Mouse (Mus musculus) megakaryocyte progenitor cell, adult 5-6 weeks (primary cell): ENCODE results near the gene Nav2. TPM values are rescaled to one million over a fixed set of nuclear protein-coding genes. Genes with fewer than 3 reads are reported as not detected.
A peak's percentile ranks its signal among the peaks of the same experiment; 100 is the strongest.

Source experiments
- ATAC-seq: replicated peaks from 2 replicates; pipeline ENCODE4 v1.8.0; 2016; ENCODE audit warnings: mild to moderate bottlenecking, moderate TSS enrichment, inconsistent platforms; ENCODE audit not compliant: poor library complexity
- total RNA-seq, 2 experiments: library from RNA; stranded (forward) in 1 of 2; stranded (reverse) in 1 of 2; fragments of 157-497, 149-512 nt in 1 of 2; fragments of 200-1000 nt in 1 of 2; gene quantifications; 2 replicates each; pipeline versions ENCODE4 v1.2.3 to v1.2.4; 2015 to 2017

Gene Nav2
- total RNA-seq, 2 experiments from 2014 or later: 16.4 to 27.0 TPM

DNA sequence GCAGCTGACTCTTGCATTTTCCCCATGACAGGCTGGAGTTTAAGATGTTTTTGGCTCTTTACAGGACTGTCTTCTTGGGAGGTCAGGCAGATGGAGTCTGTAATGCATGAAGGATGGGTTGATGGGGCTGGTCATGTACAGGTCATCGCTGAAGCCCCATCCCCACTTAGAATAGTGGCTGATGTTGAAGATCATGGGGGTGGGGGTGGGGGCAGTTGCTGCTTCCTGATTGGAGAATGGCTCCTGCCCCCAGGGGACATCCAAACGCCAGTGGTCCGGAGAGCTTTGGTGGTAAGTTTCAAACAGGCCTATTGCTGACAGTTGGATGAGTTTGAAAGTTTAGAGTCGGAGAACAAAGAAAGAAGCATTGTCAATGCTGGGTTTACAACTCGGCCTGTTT is 333.7 kb downstream of the Nav2 start:
- no peak for ATAC-seq

GRCm38 (mm10) chr7:49243079-49243478 is 334.6 kb downstream of the Nav2 start:
- ATAC-seq: no peak

DNA sequence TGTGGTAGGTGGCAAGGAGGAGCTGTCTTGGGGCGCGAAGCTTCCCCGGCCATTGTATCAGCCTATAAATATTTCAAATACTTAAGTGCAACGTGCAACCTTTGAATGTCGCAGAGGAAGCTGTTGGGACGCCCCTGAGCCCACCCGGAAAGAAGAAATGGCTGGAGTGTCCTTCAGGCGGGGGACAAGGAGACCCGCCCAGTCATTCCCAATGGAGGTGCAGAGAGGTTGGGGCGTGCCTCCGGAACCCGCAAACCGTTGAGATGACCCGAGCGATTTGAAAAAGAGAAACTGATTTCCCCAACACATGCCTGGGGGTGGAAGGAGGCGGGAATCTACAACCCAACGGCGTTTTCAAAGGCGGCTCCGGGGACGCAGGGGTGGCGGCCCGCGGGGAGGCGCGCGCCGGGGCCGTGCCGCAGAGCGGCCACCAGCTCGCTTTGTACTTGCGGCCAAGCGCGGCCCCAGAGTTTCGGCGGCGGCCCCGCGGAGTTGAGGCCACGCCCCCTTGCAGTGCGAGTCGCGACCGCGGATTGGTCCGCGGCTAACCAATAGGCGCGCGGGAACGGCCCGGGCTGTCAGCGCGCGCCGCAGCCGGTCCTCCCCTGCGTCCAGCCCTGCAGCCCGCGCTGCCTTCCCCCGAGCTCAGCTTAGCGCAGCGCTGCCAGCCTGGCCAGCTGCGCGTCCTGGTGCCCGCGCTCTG is 337.2 kb downstream of the Nav2 start:
- peak; percentile 77 for ATAC-seq

GRCm38 (mm10) chr7:49246240-49246578 is 337.7 kb downstream of the Nav2 start:
- peak; percentile 5; the same call in 1 of the 2 replicates for ATAC-seq

- no peak for ATAC-seq
These were observed 338.3 kb downstream of the Nav2 start for GRCm38 (mm10) chr7:49246584-49247481.

GRCm38 (mm10) chr7:49247744-49248331 is 339.3 kb downstream of the Nav2 start:
- no peak for ATAC-seq

DNA sequence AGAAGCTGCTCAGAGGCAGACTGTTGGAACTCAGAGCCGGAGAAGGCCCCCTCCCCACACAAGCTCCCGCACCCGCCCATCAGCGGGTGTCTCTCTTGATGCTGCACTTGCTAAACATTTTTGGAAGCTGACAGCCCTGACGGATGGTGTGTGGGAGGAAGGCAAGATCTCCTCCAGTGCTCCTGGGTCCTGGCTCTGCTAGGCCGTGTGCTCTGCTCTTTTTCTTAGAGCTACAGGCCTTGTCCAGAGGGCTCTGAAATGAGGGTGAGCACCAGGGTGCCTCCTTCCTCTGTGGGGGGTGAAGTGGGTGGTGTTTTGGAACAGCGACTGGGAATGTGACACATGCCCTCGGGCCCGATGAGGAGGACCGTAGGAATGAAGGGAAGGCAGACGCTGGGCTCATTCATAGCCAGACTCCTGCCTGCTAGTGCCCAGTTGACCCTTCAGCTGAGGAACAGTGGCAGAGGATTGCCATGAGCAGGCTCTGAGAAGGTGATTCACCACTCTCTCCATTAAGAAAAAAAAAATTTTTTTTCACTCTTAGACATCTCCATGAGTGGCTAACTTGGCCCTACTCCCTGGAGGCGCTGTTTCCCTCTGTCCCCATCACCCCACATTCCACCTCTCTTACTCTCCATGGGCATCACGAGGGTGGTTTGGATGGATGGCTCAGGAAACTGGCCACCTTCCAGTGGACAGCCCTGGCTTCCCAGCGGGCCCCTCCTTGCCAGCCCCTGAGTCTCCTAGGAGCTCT is 340.0 kb downstream of the Nav2 start:
- no peak for ATAC-seq

- no peak for ATAC-seq
These were observed 340.9 kb downstream of the Nav2 start for GRCm38 (mm10) chr7:49249462-49249861.

DNA sequence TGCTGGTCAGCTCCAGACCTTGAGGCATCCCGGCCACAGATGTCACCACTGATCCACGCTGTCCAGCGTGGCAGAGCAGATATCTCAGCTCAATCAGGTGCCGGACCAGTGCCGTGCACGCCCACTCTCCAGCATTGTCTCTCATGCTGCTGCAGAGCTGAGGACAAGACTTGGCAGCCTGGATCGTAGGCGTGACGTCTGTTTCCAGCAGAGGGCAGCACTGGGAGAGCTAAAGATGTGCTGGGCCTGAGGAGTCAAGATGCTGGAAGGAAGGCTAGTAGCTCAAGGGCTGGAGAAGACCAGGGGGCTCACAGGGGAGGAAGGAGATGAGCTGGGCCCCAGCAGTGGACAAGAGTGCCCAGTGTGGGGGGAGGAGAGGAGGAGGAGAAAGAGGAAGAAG is 341.5 kb downstream of the Nav2 start:
- ATAC-seq: peak; percentile 68

GRCm38 (mm10) chr7:49250581-49251307 is 342.2 kb downstream of the Nav2 start:
- ATAC-seq: no peak

GRCm38 (mm10) chr7:49251308-49251638 is 342.8 kb downstream of the Nav2 start:
- ATAC-seq: no peak

GRCm38 (mm10) chr7:49252444-49252843 is 343.9 kb downstream of the Nav2 start:
- ATAC-seq: no peak

- peak; percentile 59 for ATAC-seq
These were observed 344.4 kb downstream of the Nav2 start for GRCm38 (mm10) chr7:49252902-49253301.

DNA sequence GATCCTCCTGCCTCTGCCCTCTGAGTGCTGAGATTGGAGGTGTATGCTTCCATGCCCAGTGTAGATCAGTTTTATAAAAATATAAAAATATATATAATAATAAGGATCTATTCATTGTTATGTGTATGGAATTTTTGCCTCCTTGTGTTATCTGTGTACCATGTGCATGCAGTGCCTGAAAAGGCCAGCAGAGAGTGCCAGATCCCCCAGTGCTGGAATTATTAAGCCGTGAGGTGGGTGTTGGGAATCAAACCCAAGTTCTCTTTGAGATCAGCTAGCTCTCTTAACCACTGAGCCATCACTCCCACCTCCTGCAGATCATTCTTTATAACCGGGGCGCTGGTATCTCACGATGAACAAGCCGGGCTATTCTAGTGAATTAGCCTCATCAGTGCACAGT is 346.5 kb downstream of the Nav2 start:
- ATAC-seq: 0 out of 2 replicates have a peak, but pooled peaks have one; percentile 25

GRCm38 (mm10) chr7:49257234-49257906 is 348.9 kb downstream of the Nav2 start:
- ATAC-seq: no peak

DNA sequence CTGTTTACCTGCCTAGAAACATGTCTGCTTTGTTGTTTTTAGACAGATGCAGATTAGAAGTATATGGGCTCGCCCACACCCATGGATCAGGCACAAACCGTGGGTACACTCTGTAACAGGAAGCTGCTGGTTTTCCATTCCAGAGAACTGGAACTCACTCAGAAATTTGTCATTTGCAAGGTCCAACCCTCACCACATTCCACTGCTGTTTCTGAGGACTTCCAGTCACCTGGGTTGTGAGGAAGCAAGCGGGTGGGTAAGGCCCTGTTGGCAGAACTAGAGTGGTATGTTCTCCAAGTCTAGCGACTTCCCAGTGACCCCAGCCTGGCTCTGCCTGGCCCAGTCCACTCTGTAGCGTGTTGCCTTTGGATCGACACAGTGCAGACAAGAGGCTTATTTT is 349.6 kb downstream of the Nav2 start:
- ATAC-seq: no peak

DNA sequence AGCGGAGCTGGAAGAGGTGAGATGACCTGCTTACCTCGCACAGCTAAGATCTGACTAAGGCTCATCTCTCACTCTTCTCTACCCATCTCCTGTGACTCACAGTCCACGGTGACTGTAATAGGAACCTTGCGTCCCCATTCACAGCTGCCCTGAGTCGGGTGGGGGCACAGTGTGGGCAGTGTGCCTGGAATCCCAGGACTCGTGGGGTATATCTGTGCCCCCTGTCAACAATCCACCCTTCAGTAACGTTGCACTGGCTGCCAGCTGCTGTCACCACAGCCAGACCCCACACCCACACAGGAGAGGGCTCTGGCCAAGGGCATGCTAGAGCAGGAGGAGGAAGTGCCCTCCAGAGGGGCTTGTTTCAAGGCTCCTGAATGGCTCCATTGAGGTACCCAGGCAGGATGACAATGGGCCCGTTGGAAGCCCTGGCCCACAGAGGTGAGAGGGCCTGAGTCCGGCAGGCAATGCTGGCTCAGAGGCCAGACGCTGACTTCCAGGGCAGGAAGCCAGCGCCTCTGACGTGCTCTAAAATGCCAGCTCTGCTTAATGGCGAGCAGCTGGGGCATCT is 353.5 kb downstream of the Nav2 start:
- no peak for ATAC-seq

DNA sequence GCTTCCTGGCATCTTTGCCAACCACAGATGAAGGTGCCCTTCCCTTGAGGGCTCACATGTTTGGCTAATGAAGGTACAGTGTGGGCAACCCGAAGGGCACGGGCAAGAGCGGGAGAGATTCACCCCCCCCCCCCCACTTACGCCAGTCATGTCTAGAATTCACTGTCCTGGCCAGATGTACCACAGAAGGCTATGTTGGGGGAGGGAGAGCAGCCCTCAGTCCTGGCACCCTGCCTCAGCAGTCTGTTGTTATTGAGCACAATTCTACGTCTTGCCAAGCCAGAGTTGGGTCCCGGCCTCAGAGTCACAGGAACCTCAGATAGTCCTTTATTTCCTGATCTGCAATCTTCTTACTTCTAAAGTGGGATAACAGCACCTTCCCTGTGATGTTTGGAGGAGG is 357.9 kb downstream of the Nav2 start:
- ATAC-seq: no peak

- no peak for ATAC-seq
These were observed 359.3 kb downstream of the Nav2 start for GRCm38 (mm10) chr7:49267621-49268325.
